ENCODE assay signal across 9 mouse cellular contexts in the genomic region with DNA sequence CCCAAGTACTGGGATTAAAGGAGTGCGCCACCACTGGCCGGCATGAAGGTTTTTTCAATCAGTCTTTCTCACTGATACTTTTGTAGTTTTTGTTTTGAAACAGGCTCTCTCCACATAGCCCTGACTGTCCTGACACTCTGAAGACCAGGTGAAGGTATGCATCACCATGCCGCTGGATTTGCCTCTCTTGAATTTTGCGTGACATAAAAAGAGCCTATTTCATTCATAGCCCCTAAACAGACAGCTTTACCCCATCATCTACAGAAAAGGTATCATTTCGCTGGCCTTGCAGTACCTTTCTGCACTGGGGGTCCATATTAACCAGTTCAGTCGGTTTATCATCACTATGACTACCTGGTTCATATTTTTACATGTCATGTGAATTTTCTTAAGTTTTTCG. TPM values are rescaled to one million over a fixed set of nuclear protein-coding genes. Genes with fewer than 3 reads are reported as not detected.
DNase-seq lines count a peak whose midpoint lies in the region; ATAC-seq lines count a peak whose summit lies in the region.
"Had no signal": no experiment of that assay in that cellular context is flagged by ENCODE, and none has a peak within 500 bp of the region (broad histone marks: within the 10 kb centered on the region; RNA-seq: fewer than 3 reads in every experiment).

No protein-coding gene starts in this region.

- ATAC-seq in heart, embryonic 13.5 days (ENCODE audit: extremely low read depth, insufficient number of reproducible peaks, low FRiP score, low TSS enrichment) = peak; percentile 27; the same call in 1 of the 2 replicates
- ATAC-seq in forebrain, embryonic 13.5 days = peak; percentile 75
- peak; percentile 51; the same call in 1 of the 2 replicates for ATAC-seq in limb, embryonic 11.5 days (ENCODE audit: insufficient number of reproducible peaks, low FRiP score, low TSS enrichment, low read depth)
- peak; percentile 65 for ATAC-seq in midbrain, embryonic 12.5 days (ENCODE audit: low FRiP score, low read depth)

- H3K9me3 ChIP-seq in heart, embryonic 13.5 days = no peaks in the 10 kb centered on the region
- no peaks in the 10 kb centered on the region for H3K9me3 ChIP-seq in forebrain, embryonic 13.5 days (replicated peaks)
- no peaks in the 10 kb centered on the region for H3K9me3 ChIP-seq in limb, embryonic 11.5 days (ENCODE audit: control insufficient read depth, low read length)
- no peaks in the 10 kb centered on the region for H3K9me3 ChIP-seq in midbrain, embryonic 12.5 days

- H3K4me2 ChIP-seq in heart, embryonic 13.5 days = peak overlapping the region; percentile 93
- peak overlapping the region; percentile 87 for H3K4me2 ChIP-seq in forebrain, embryonic 13.5 days
- peak overlapping the region; percentile 53 for H3K4me2 ChIP-seq in limb, embryonic 11.5 days (ENCODE audit: low read depth, severe bottlenecking)
- peak overlapping the region; percentile 85 for H3K4me2 ChIP-seq in midbrain, embryonic 12.5 days (replicated peaks)

- H3K27ac ChIP-seq in heart, embryonic 13.5 days (replicated peaks) = peak overlapping the region; percentile 29; the same call in 1 of the 2 replicates
- H3K27ac ChIP-seq in forebrain, embryonic 13.5 days = no peak overlapping the region; the same call in 1 of the 2 replicates
- no peak overlapping the region for H3K27ac ChIP-seq in limb, embryonic 11.5 days (replicated peaks; ENCODE audit: low read depth, low read length)
- H3K27ac ChIP-seq in midbrain, embryonic 12.5 days (replicated peaks) = peak overlapping the region; percentile 60; the same call in 1 of the 2 replicates

- intact Hi-C loops in heart, postnatal 10 days (cut with DNase I) = loop anchor here (5.0 kb wide), 1 partner anchor 115 kb away; no protein-coding TSS in a partner anchor

- H3K4me1 ChIP-seq in heart, embryonic 13.5 days = peaks cover 23% of the 10 kb centered on the region
- H3K4me1 ChIP-seq in forebrain, embryonic 13.5 days = peaks cover 20% of the 10 kb centered on the region
- peaks cover 6% of the 10 kb centered on the region for H3K4me1 ChIP-seq in limb, embryonic 11.5 days (ENCODE audit: control insufficient read depth, insufficient read depth, low read length)
- H3K4me1 ChIP-seq in midbrain, embryonic 12.5 days = peaks cover 21% of the 10 kb centered on the region

- H3K36me3 ChIP-seq in heart, embryonic 13.5 days = peaks cover 21% of the 10 kb centered on the region
- peaks cover 14% of the 10 kb centered on the region for H3K36me3 ChIP-seq in forebrain, embryonic 13.5 days (ENCODE audit: poor library complexity, severe bottlenecking)
- H3K36me3 ChIP-seq in limb, embryonic 11.5 days (ENCODE audit: control insufficient read depth, insufficient read depth, low read length) = peaks cover 5% of the 10 kb centered on the region; the same call in 1 of the 2 replicates
- peaks cover 8% of the 10 kb centered on the region; the same call in 1 of the 2 replicates for H3K36me3 ChIP-seq in midbrain, embryonic 12.5 days

- no peaks in the 10 kb centered on the region for H3K27me3 ChIP-seq in heart, embryonic 13.5 days (replicated peaks)
- H3K27me3 ChIP-seq in forebrain, embryonic 13.5 days = 0 out of 2 replicates have a peak, but pooled peaks cover 4% of the 10 kb centered on the region
- no peaks in the 10 kb centered on the region for H3K27me3 ChIP-seq in limb, embryonic 11.5 days (ENCODE audit: control insufficient read depth, insufficient read depth, low read length)
- no peaks in the 10 kb centered on the region for H3K27me3 ChIP-seq in midbrain, embryonic 12.5 days

- peak overlapping the region; percentile 89 for H3K4me3 ChIP-seq in heart, embryonic 13.5 days
- peak overlapping the region; percentile 85 for H3K4me3 ChIP-seq in forebrain, embryonic 13.5 days
- H3K4me3 ChIP-seq in limb, embryonic 11.5 days (ENCODE audit: low read depth, low read length) = peak overlapping the region; percentile 82
- H3K4me3 ChIP-seq in midbrain, embryonic 12.5 days = peak overlapping the region; percentile 93

- peak overlapping the region; percentile 76 for H3K9ac ChIP-seq in heart, embryonic 13.5 days
- H3K9ac ChIP-seq in forebrain, embryonic 13.5 days = peak overlapping the region; percentile 56
- peak overlapping the region; percentile 45 for H3K9ac ChIP-seq in limb, embryonic 11.5 days (ENCODE audit: low read length)
- peak overlapping the region; percentile 35; the same call in 1 of the 2 replicates for H3K9ac ChIP-seq in midbrain, embryonic 12.5 days (replicated peaks)

- no peak for DNase-seq in heart, postnatal 10 days
- DNase-seq in MEL-GATA-1-ER (ENCODE audit: extremely low read depth, low read depth) = peak; percentile 30
- no peak for DNase-seq in limb, embryonic 11.5 days (ENCODE audit: low spot score)
- DNase-seq in embryo, embryonic 10 days (ENCODE audit: low spot score) = no peak
- no peak for DNase-seq in urinary bladder, adult 2 months (ENCODE audit: low spot score)

- WGBS in heart, embryonic 13.5 days = 5% methylated on average over 7 of the region's 7 CpGs
- 13% methylated on average over 7 of the region's 7 CpGs for WGBS in forebrain, embryonic 13.5 days
- WGBS in limb, embryonic 11.5 days = 15% methylated on average over 7 of the region's 7 CpGs
- WGBS in midbrain, embryonic 12.5 days = 12% methylated on average over 7 of the region's 7 CpGs

RNA-seq across cellular contexts. Expression of gene Sap18, which starts 0.4 kb away (rescaled TPM):
- 15.7 and 17.3 TPM in 2 replicates for polyA plus RNA-seq in heart, embryonic 13.5 days (2015; fragmentation: Nextera tagmentation; extraction: Ambion mirVana)
- 10 to 100 TPM; 66.5 to 83.0 TPM for total RNA-seq in heart, postnatal 10 days (2021)
- polyA plus RNA-seq in forebrain, embryonic 13.5 days (2015; fragmentation: Nextera tagmentation; extraction: Ambion mirVana) = 24.1 and 24.5 TPM in 2 replicates
- 26.7 and 30.1 TPM in 2 replicates for polyA plus RNA-seq in limb, embryonic 11.5 days (2014; fragmentation: Nextera tagmentation; extraction: Ambion mirVana)
- polyA plus RNA-seq in midbrain, embryonic 12.5 days (2016; fragmentation: Nextera tagmentation; extraction: Ambion mirVana) = 23.0 and 39.1 TPM in 2 replicates
- 38.9 and 49.8 TPM in 2 replicates for polyA plus RNA-seq in urinary bladder, adult 2 months (2012; rRNA removed)

RNA-seq across cellular contexts. Expression of gene Ska3, which starts 28.4 kb away (rescaled TPM):
- 26.9 and 27.0 TPM in 2 replicates for polyA plus RNA-seq in heart, embryonic 13.5 days (2015; fragmentation: Nextera tagmentation; extraction: Ambion mirVana)
- total RNA-seq in heart, postnatal 10 days (2021) = 1 to 10 TPM; 2.6 to 2.9 TPM
- polyA plus RNA-seq in forebrain, embryonic 13.5 days (2015; fragmentation: Nextera tagmentation; extraction: Ambion mirVana) = 34.8 and 37.6 TPM in 2 replicates
- 59.1 and 61.0 TPM in 2 replicates for polyA plus RNA-seq in limb, embryonic 11.5 days (2014; fragmentation: Nextera tagmentation; extraction: Ambion mirVana)
- polyA plus RNA-seq in midbrain, embryonic 12.5 days (2016; fragmentation: Nextera tagmentation; extraction: Ambion mirVana) = 36.3 and 36.5 TPM in 2 replicates
- 0.50 and 1.1 TPM in 2 replicates for polyA plus RNA-seq in urinary bladder, adult 2 months (2012; rRNA removed)

RNA-seq across cellular contexts. Expression of gene Mrpl57, which starts 28.5 kb away (rescaled TPM):
- polyA plus RNA-seq in heart, embryonic 13.5 days (2015; fragmentation: Nextera tagmentation; extraction: Ambion mirVana) = 123 and 135 TPM in 2 replicates
- 10 to 100 TPM; 71.2 to 79.6 TPM for total RNA-seq in heart, postnatal 10 days (2021)
- 151 and 152 TPM in 2 replicates for polyA plus RNA-seq in forebrain, embryonic 13.5 days (2015; fragmentation: Nextera tagmentation; extraction: Ambion mirVana)
- 124 and 125 TPM in 2 replicates for polyA plus RNA-seq in limb, embryonic 11.5 days (2014; fragmentation: Nextera tagmentation; extraction: Ambion mirVana)
- polyA plus RNA-seq in midbrain, embryonic 12.5 days (2016; fragmentation: Nextera tagmentation; extraction: Ambion mirVana) = 126 and 131 TPM in 2 replicates
- polyA plus RNA-seq in urinary bladder, adult 2 months (2012; rRNA removed) = 63.2 and 78.3 TPM in 2 replicates

RNA-seq across cellular contexts. Expression of gene Lats2, which starts 39.4 kb away (rescaled TPM):
- polyA plus RNA-seq in heart, embryonic 13.5 days (2015; fragmentation: Nextera tagmentation; extraction: Ambion mirVana) = 21.2 and 21.7 TPM in 2 replicates
- total RNA-seq in heart, postnatal 10 days (2021) = 10 to 100 TPM; 46.6 to 46.7 TPM
- 7.8 and 8.3 TPM in 2 replicates for polyA plus RNA-seq in forebrain, embryonic 13.5 days (2015; fragmentation: Nextera tagmentation; extraction: Ambion mirVana)
- polyA plus RNA-seq in limb, embryonic 11.5 days (2014; fragmentation: Nextera tagmentation; extraction: Ambion mirVana) = 19.4 and 20.1 TPM in 2 replicates
- 17.0 and 17.1 TPM in 2 replicates for polyA plus RNA-seq in midbrain, embryonic 12.5 days (2016; fragmentation: Nextera tagmentation; extraction: Ambion mirVana)
- polyA plus RNA-seq in urinary bladder, adult 2 months (2012; rRNA removed) = 35.2 and 35.9 TPM in 2 replicates

RNA-seq across cellular contexts. Expression of gene Gm49361, which starts 51.6 kb away (rescaled TPM):
- polyA plus RNA-seq in heart, embryonic 13.5 days (2015; fragmentation: Nextera tagmentation; extraction: Ambion mirVana) = not detected in 2 replicates
- 1 to 10 TPM; 1.5 to 1.6 TPM for total RNA-seq in heart, postnatal 10 days (2021)
- not detected in 2 replicates for polyA plus RNA-seq in forebrain, embryonic 13.5 days (2015; fragmentation: Nextera tagmentation; extraction: Ambion mirVana)
- not detected in 2 replicates for polyA plus RNA-seq in limb, embryonic 11.5 days (2014; fragmentation: Nextera tagmentation; extraction: Ambion mirVana)
- not detected in 2 replicates for polyA plus RNA-seq in midbrain, embryonic 12.5 days (2016; fragmentation: Nextera tagmentation; extraction: Ambion mirVana)
- not detected in 2 replicates for polyA plus RNA-seq in urinary bladder, adult 2 months (2012; rRNA removed)
- total RNA-seq: layer of hippocampus, postnatal 14 days had no signal

Comparison
In these comparisons a context has a peak if more than half of its experiments do, and no peak if none do; other contexts are left out.
1. H3K27ac ChIP-seq: peak in heart, embryonic 13.5 days (single experiment) and midbrain, embryonic 12.5 days (single experiment); none in forebrain, embryonic 13.5 days (single experiment) and limb, embryonic 11.5 days (single experiment).
2. RNA of gene Ska3, which starts 28.4 kb away (polyA plus RNA-seq): 59.1 to 61.0 TPM in limb, embryonic 11.5 days, 36.3 to 36.5 TPM in midbrain, embryonic 12.5 days, 34.8 to 37.6 TPM in forebrain, embryonic 13.5 days and 26.9 to 27.0 TPM in heart, embryonic 13.5 days; 0.50 to 1.1 TPM in urinary bladder, adult 2 months; every median in the first group is over 10 times any median in the second.
3. Peak in every context shown above with its lines, with median percentiles within 50 percentile points of each other: ATAC-seq, H3K4me2 ChIP-seq, H3K4me3 ChIP-seq and H3K9ac ChIP-seq.